Mouse (Mus musculus): Measurements from ENCODE around the gene Ttc7b.

DNA sequence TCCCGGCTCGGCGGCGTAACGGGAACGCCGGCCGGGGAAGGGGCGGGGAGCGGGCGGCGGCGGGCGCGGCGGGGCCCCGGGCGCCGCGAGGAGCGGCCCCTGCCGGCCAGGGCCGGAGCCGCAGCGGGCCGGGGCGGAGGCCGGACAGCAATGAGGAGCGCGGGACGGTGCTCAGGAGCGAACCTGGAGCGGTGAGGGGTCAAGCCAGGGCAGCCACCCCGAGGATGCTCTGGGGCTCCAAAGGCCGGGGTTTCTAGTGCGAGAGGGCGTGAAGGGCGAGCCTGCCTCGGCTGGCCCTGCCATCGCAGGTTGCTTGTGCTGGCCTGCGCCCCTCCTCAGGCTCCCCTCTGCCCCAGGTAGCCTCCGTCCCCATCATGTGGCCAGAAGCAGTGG lies at the start of gene Ttc7b:
- TF ChIP-seq MAFK (IDR thresholded peaks at IDR 0.05; ENCODE audit: insufficient read depth, low read depth, low read length) = no peak
- TF ChIP-seq ZNF384 (IDR thresholded peaks at IDR 0.05; ENCODE audit: low read depth, low read length) = no peak
- no peak for TF ChIP-seq ZC3H11A (IDR thresholded peaks at IDR 0.05; ENCODE audit: borderline replicate concordance, low read depth, low read length)
